Mouse (Mus musculus) lung, postnatal 0 days (tissue): ENCODE measurements around the gene Arhgef10l.

Source experiments
- CTCF ChIP-seq: IDR thresholded peaks from 2 replicates; pipeline ENCODE4 v1.5.1; 2016; ENCODE audit warnings: antibody characterized with exemption, mild to moderate bottlenecking
- EP300 ChIP-seq: IDR thresholded peaks from 2 replicates; pipeline ENCODE4 v1.6.1; 2016; ENCODE audit warnings: antibody characterized with exemption, mild to moderate bottlenecking, control low read depth

GRCm38 (mm10) chr4:140614145-140614544 lies 51.7 kb downstream of the Arhgef10l start:
- TF ChIP-seq EP300 (no peak), CTCF (no peak)
